Mouse (Mus musculus): ENCODE results near the gene Mpo. TPM values are rescaled to one million over a fixed set of nuclear protein-coding genes. Genes with fewer than 3 reads are reported as not detected.

Gene Mpo
- polyA plus RNA-seq, 1 experiment: 0.08 TPM

GRCm38 (mm10) chr11:87749192-87750042, 44.0 kb upstream of the Mpo start:
- WGBS: 49% methylated on average over 18 of the region's 18 CpGs
- no peak overlapping the region for H3K4me3 ChIP-seq (replicated peaks; ENCODE audit: insufficient read depth, low read depth, low read length)
- TF ChIP-seq POLR2A (IDR thresholded peaks at IDR 0.05; ENCODE audit: borderline replicate concordance, insufficient read depth, low read length) (no peak), CTCF (IDR thresholded peaks at IDR 0.05; ENCODE audit: borderline replicate concordance, insufficient read depth, low read depth, low read length) (no peak)
- no peak overlapping the region for H3K27ac ChIP-seq (ENCODE audit: insufficient read depth, low read length)
- no peaks in the 10 kb centered on the region for H3K4me1 ChIP-seq (ENCODE audit: control insufficient read depth, insufficient read depth, low read length)
- no peaks in the 10 kb centered on the region for H3K27me3 ChIP-seq (ENCODE audit: control insufficient read depth, insufficient read depth, low read length)
- no peak for DNase-seq

- Histone ChIP-seq H3K27me3 (ENCODE audit: control insufficient read depth, insufficient read depth, low read length) (no peaks in the 10 kb centered on the region), H3K4me1 (ENCODE audit: control insufficient read depth, insufficient read depth, low read length) (no peaks in the 10 kb centered on the region), H3K4me3 (replicated peaks; ENCODE audit: insufficient read depth, low read depth, low read length) (no peak overlapping the region), H3K27ac (ENCODE audit: insufficient read depth, low read length) (no peak overlapping the region)
- 79% methylated on average over 11 of the region's 11 CpGs for WGBS
- no peak for DNase-seq
- no peak for TF ChIP-seq CTCF (IDR thresholded peaks at IDR 0.05; ENCODE audit: borderline replicate concordance, insufficient read depth, low read depth, low read length)
- TF ChIP-seq POLR2A (IDR thresholded peaks at IDR 0.05; ENCODE audit: borderline replicate concordance, insufficient read depth, low read length): no peak
These were observed 43.3 kb upstream of the Mpo start for GRCm38 (mm10) chr11:87750043-87750421.

GRCm38 (mm10) chr11:87750521-87750920, 42.9 kb upstream of the Mpo start:
- WGBS: 68% methylated on average over 3 of the region's 3 CpGs

DNA sequence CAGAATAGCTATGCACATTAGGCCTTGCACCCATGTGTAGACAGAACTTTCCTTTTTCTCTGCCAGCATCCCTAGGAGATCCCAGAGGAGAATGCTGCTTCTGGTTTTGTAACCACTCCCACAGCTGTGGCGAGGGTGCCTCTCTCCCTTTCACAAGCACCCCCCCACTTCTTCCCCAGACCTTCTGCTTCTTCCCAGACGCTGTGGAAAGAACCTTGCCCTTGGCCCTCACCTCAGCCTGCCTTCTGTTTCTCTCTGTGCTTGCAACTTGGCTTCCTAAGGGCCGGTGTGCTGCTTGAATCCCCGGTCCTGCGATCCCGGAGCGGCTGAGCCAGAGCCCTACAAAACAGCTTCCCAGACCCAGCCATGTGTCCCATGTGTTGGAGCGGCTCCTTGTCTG, 42.4 kb upstream of the Mpo start:
- 78% methylated on average over 8 of the region's 8 CpGs for WGBS
- no peaks in the 10 kb centered on the region for H3K4me1 ChIP-seq (ENCODE audit: control insufficient read depth, insufficient read depth, low read length)
- DNase-seq: no peak

More at GRCm38 (mm10) chr11:87750521-87750920, 42.9 kb upstream of the Mpo start:
- no peak overlapping the region for H3K4me3 ChIP-seq (replicated peaks; ENCODE audit: insufficient read depth, low read depth, low read length)
- no peak overlapping the region for H3K27ac ChIP-seq (ENCODE audit: insufficient read depth, low read length)
- TF ChIP-seq CTCF (IDR thresholded peaks at IDR 0.05; ENCODE audit: borderline replicate concordance, insufficient read depth, low read depth, low read length): no peak
- TF ChIP-seq POLR2A (IDR thresholded peaks at IDR 0.05; ENCODE audit: borderline replicate concordance, insufficient read depth, low read length): no peak
- no peaks in the 10 kb centered on the region for H3K27me3 ChIP-seq (ENCODE audit: control insufficient read depth, insufficient read depth, low read length)
- no peak for DNase-seq
- no peaks in the 10 kb centered on the region for H3K4me1 ChIP-seq (ENCODE audit: control insufficient read depth, insufficient read depth, low read length)

GRCm38 (mm10) chr11:87751491-87751966, 41.9 kb upstream of the Mpo start:
- WGBS: 61% methylated on average over 4 of the region's 4 CpGs
- DNase-seq: no peak
- H3K4me3 ChIP-seq (replicated peaks; ENCODE audit: insufficient read depth, low read depth, low read length): no peak overlapping the region
- no peaks in the 10 kb centered on the region for H3K4me1 ChIP-seq (ENCODE audit: control insufficient read depth, insufficient read depth, low read length)
- H3K27me3 ChIP-seq (ENCODE audit: control insufficient read depth, insufficient read depth, low read length): no peaks in the 10 kb centered on the region
- TF ChIP-seq POLR2A (IDR thresholded peaks at IDR 0.05; ENCODE audit: borderline replicate concordance, insufficient read depth, low read length): no peak
- no peak for TF ChIP-seq CTCF (IDR thresholded peaks at IDR 0.05; ENCODE audit: borderline replicate concordance, insufficient read depth, low read depth, low read length)
- H3K27ac ChIP-seq (ENCODE audit: insufficient read depth, low read length): no peak overlapping the region

More for the DNA sequence above, 42.4 kb upstream of the Mpo start:
- no peak for TF ChIP-seq CTCF (IDR thresholded peaks at IDR 0.05; ENCODE audit: borderline replicate concordance, insufficient read depth, low read depth, low read length)
- TF ChIP-seq POLR2A (IDR thresholded peaks at IDR 0.05; ENCODE audit: borderline replicate concordance, insufficient read depth, low read length): no peak
- H3K27ac ChIP-seq (ENCODE audit: insufficient read depth, low read length): no peak overlapping the region
- no peak overlapping the region for H3K4me3 ChIP-seq (replicated peaks; ENCODE audit: insufficient read depth, low read depth, low read length)
- no peaks in the 10 kb centered on the region for H3K27me3 ChIP-seq (ENCODE audit: control insufficient read depth, insufficient read depth, low read length)

- Histone ChIP-seq H3K4me1 (ENCODE audit: control insufficient read depth, insufficient read depth, low read length) (no peaks in the 10 kb centered on the region), H3K27me3 (ENCODE audit: control insufficient read depth, insufficient read depth, low read length) (no peaks in the 10 kb centered on the region), H3K27ac (ENCODE audit: insufficient read depth, low read length) (no peak overlapping the region), H3K4me3 (replicated peaks; ENCODE audit: insufficient read depth, low read depth, low read length) (no peak overlapping the region)
- no peak for TF ChIP-seq POLR2A (IDR thresholded peaks at IDR 0.05; ENCODE audit: borderline replicate concordance, insufficient read depth, low read length)
- TF ChIP-seq CTCF (IDR thresholded peaks at IDR 0.05; ENCODE audit: borderline replicate concordance, insufficient read depth, low read depth, low read length): no peak
- DNase-seq: no peak
- WGBS: 66% methylated on average over 1 of the region's 1 CpGs
These were observed 41.1 kb upstream of the Mpo start for GRCm38 (mm10) chr11:87752307-87752706.

- no peaks in the 10 kb centered on the region for H3K4me1 ChIP-seq (ENCODE audit: control insufficient read depth, insufficient read depth, low read length)
- no peaks in the 10 kb centered on the region for H3K27me3 ChIP-seq (ENCODE audit: control insufficient read depth, insufficient read depth, low read length)
- TF ChIP-seq CTCF (IDR thresholded peaks at IDR 0.05; ENCODE audit: borderline replicate concordance, insufficient read depth, low read depth, low read length): no peak
- TF ChIP-seq POLR2A (IDR thresholded peaks at IDR 0.05; ENCODE audit: borderline replicate concordance, insufficient read depth, low read length): no peak
- WGBS: 78% methylated on average over 8 of the region's 8 CpGs
- H3K4me3 ChIP-seq (replicated peaks; ENCODE audit: insufficient read depth, low read depth, low read length): no peak overlapping the region
- DNase-seq: no peak
- no peak overlapping the region for H3K27ac ChIP-seq (ENCODE audit: insufficient read depth, low read length)
These were observed 40.1 kb upstream of the Mpo start for GRCm38 (mm10) chr11:87753255-87753654.
